Mouse (Mus musculus) left cerebral cortex, adult 11 months (tissue): Measurements from ENCODE around the gene Pnrc1.

Source experiments
- DNase-seq: peaks from one replicate; pipeline ENCODE4 v3.0.0; 2022; ENCODE audit warnings: low spot score

The Pnrc1 gene

GRCm38 (mm10) chr4:33224003-33224675 lies 65.8 kb downstream of the Pnrc1 start:
- DNase-seq, result no peak

GRCm38 (mm10) chr4:33221847-33222246 lies 68.1 kb downstream of the Pnrc1 start:
- DNase-seq, result no peak

GRCm38 (mm10) chr4:33208881-33209841 lies 80.8 kb downstream of the Pnrc1 start, which contains the start of gene Srsf12:
TSS of gene Srsf12 (plus strand) at chr4:33208991.
- DNase-seq, result no peak

- DNase-seq, result no peak
Observed at GRCm38 (mm10) chr4:33207551-33207950, 82.4 kb downstream of the Pnrc1 start.

GRCm38 (mm10) chr4:33204682-33205081 lies 85.3 kb downstream of the Pnrc1 start:
- DNase-seq, result no peak

- no peak for DNase-seq
Observed at GRCm38 (mm10) chr4:33198117-33198516, 91.8 kb downstream of the Pnrc1 start.
